Mouse (Mus musculus): ENCODE data around the gene Elovl4. TPM values are rescaled to one million over a fixed set of nuclear protein-coding genes. Genes with fewer than 3 reads are reported as not detected.

Gene Elovl4
- 10 to 100 TPM; 88.9 to 90.0 TPM for total RNA-seq (2021)
- long read RNA-seq, experiment 1, transcript Elovl4-201 (6 exons, 3,001 nt): major isoform, 110 of 126 reads
- long read RNA-seq, experiment 1, partial matches to known transcripts: 1 of 126 reads
- long read RNA-seq, experiment 1, other reads (novel, unspliced or antisense): 15 of 126 reads
- long read RNA-seq, experiment 2, transcript Elovl4-201 (6 exons, 3,001 nt): major isoform, 106 of 136 reads
- long read RNA-seq, experiment 2, partial matches to known transcripts: 3 of 136 reads
- long read RNA-seq, experiment 2, other reads (novel, unspliced or antisense): 27 of 136 reads

DNA sequence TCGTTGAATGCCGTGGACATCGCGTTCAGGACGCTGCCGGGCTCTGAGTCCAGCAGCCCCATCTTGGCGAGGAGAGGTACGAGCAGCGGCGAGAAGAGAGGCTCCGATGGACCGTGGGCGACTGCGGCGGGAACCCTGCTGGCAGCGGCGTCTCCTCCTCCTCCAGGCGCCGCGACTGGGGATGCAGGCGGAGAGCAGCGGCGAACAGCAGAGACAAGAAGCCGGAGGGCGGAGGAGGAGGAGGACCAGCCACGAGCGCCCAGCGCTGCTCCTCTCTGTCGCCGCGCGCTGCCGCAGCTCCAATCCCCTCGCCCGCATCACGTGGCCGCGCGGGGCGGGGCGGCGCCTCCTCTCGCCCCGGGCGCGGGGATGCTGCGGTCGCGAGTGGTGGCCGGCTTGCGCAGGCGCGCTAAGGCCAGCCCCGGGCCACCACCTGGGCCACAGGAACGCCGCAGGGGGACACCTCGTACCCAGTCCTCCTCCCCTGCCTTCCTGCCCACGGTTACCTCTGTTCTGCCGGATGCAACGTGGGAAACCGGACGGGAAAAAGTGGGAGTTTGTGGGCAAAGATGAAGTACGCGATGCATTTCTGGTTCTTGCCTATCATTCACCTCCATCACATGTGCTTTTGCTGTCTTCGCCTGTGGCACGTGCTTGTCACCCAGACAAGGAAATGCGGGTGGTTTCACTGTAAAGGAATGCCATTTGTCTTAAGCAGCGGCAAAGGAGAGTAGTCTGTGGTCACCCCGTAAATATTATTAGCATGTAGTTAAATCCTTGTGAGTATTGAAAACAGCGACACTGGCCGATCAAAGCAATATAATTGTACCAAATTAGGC is at the start of gene Elovl4:
TSS of gene Elovl4 (minus strand) at position 301 of the 839 bp plus-strand sequence.
- peak; percentile 81 to 85 for DNase-seq (ENCODE audit: low spot score in 2 of 2)

- no peak for DNase-seq (ENCODE audit: low spot score in 2 of 2)
Measured at GRCm38 (mm10) chr9:83852464-83852863, 46.4 kb upstream of the Elovl4 start.

GRCm38 (mm10) chr9:83834748-83835313 is 28.8 kb upstream of the Elovl4 start:
- DNase-seq (ENCODE audit: low spot score in 2 of 2): peak in 1 of 2 experiments; percentile 3

DNA sequence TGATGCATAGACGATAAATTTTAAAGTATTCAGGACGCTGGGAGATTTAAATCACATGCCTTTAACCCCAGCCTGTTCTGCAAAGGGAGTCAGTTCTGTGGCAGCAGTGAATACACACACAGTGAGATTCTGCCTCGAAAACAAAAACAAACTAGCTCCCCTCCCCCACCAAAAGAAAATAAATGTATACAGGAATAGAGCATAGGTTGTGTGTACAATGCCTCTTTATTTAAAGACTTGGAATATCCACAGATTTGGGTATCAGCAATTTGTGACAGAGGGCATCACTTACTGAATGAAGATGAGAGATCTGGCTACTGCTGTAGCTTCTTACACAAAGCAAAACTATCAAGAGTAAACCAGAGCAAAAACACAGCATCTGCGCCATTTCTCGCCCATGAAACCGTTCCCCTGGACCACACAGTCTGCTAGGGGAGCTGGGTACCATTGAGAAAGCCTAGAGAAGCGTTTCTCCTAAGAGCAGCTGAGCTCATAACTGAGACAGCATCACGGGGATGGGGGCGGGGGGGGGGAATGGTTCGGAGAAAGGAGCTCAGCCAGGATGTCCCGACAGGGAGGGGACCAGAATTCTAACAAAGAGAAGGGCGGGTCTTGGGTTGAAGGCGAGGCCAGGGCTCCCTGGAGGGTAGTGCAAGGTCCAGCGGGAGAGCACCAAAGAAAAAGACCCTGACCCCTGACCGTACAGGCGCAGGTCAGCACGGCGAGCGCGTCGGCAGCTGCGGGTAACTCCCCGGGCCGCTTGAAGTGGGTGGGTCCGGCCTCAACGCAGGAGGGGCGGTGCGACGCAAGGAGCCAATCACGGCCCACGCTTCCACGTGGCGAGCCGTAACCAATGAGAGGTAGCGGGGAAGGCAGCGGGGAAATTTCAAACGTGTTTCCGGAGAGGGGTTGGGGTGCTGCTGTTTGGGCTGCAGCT is 28.0 kb upstream of the Elovl4 start, which contains the start of gene Ttk:
TSS of gene Ttk (plus strand) at position 879 of the 937 bp plus-strand sequence.
- DNase-seq (ENCODE audit: low spot score in 2 of 2): peak; percentile 90 to 94

GRCm38 (mm10) chr9:83831152-83831551 is 25.1 kb upstream of the Elovl4 start:
- DNase-seq (ENCODE audit: low spot score in 2 of 2): no peak

DNA sequence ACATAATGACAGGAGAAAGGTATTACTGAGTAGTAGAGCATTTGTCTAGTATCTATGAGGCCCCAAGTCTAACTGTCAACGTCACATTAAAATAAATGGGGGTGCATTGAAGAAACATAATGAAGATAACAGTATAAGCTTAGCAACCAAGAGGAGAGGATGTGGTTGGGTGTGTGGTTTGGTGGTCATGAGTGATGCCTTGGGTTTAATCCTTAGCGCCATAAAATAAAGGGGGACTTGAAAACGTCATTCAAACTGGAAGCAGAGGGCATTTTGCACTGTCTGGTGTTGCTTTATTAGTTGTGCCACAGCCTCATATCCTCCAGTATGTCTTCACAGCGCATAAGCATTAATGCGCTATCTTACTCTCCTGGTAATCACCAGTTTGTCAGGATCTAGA is 23.8 kb upstream of the Elovl4 start:
- no peak for DNase-seq (ENCODE audit: low spot score in 2 of 2)

DNA sequence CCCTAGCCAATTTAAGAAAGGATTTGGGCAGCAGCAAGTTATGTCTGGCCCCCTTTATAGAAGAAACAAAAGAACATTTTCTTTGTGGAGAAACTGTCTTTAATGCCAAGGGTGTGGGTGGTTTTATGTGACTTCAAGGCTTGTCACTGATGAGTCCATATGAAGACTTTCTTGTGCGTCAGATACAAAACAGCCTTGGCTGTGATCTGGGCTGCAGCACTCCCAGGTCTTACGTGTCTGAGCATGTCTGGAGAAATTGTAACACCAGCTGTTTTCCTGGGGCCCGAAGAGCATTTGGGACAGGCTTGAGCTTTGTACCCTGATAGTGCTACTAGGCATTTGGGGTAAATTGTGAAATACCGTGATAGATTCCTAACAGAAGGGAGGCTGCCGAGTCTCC is 16.8 kb upstream of the Elovl4 start:
- DNase-seq (ENCODE audit: low spot score in 2 of 2): no peak

DNA sequence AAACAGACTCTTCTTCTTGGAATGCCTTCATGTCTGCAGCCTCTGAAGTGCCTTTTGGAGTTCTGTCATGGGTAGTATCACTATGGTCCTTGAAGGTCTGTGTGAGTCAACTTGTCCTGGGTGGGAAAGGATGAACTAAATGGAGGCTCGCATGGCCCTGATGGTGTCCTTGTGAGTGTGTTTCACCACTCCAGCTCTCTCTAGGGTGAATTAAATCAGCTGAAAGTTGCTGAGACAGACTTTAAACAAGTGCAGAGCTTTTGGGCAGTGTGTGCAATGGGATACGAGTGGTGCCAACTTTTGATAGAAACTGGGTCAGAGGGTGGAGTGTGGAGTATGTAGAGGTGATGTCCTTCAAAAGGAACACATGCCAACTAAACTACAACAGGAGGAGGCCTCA is 14.9 kb upstream of the Elovl4 start:
- DNase-seq (ENCODE audit: low spot score in 2 of 2): no peak

DNA sequence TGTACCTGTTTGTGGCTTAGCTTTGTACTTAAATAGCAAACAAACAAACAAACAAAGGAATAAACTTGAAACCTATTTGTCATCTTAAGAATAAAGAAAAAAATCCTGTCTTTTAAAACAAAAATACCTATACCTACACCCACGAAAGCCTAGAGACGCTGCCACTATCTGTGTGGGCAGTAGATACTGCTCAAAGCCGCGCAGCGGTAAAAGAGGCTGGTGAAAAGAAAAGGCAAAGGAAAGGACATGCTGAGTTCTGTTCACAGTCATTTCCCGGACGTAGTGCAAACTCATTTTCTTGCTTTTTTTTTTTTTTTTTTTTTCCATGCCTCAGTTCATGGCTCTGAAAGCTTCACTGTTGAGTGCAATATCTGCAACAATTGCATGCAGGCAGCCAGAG is 13.1 kb upstream of the Elovl4 start:
- DNase-seq (ENCODE audit: low spot score in 2 of 2): no peak

DNA sequence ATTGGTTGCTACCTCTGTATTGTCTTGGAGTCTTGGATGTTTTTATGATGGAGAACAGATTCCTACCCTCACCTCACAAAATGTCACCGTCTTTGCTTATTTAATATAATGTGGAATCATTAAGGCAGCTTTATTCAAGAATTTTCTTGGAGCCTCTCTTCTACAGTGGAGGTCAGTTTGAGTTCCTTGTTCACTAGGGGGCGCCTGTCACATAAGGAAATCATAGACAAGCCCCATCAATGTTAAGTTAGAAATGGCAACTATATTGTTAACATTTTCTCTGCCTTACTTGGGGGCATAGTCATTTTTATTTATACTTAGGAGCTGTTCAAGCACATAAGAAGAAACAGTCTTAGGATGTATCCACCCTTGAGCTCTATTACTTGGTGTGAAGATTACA is 1.5 kb upstream of the Elovl4 start:
- peak in 1 of 2 experiments; percentile 69 for DNase-seq (ENCODE audit: low spot score in 2 of 2)

DNA sequence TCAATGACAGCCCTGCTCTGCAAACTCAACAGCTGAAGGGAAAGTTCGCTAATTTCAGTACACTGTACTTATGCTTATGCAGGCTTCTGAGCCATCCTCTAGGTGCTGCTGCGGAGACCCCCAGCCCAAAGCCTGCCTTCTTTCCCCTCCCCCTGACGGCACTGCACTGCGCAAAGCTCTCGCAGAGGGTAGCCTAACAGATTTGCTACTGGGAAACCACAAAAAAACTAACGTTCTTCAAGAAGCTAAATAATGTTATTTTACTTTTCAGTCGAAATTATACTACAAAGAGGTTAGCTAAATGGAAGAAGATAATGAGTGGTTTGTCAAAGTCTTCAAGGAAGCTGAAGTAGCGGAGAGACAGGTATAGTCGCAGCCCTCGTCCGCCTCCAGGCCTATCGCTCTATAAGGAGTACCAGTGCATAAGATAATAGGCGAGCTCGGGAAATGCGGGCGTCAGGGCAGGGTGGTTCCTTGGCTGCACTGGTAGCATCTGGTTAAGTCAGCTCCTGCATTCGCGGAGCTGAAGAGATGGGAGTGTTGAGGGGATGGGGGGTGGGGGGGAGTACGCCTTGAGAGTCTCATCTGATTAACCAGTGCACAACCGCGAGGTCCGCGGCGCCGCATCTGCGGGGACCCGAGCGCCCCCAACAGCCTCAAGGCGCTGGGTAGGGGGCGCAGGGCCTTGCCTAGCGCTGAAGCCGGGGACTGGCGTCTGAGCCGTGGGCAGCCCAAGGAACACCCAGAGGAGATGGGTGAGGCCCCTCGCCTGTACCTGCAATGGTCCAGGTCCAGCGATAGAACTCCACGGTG is 707 bp downstream of the Elovl4 start:
- peak; percentile 31 to 33 for DNase-seq (ENCODE audit: low spot score in 2 of 2)

- no peak for DNase-seq (ENCODE audit: low spot score in 2 of 2)
Measured at GRCm38 (mm10) chr9:83804341-83804740, 1.7 kb downstream of the Elovl4 start.

- no peak for DNase-seq (ENCODE audit: low spot score in 2 of 2)
Measured at GRCm38 (mm10) chr9:83797898-83798297, 8.2 kb downstream of the Elovl4 start.

DNA sequence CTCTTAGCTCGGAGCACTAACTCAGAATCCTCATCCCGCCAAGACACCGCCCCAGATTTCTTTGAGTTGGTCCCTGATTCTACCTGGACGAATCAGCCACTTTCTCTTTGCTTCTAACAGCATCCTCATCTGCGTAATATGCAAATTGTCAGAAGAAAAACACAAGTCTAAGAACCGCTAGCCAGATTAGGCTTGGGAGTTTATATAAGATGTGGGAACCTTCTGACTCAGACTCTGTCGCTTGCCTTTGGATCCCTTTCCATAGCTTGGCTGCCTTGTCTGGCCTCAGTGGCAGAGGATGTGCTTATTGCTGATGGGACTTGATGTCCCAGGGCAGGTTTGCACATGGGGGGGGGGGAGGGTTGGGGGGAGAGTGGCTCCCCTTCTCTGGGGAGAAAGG is 9.2 kb downstream of the Elovl4 start:
- no peak for DNase-seq (ENCODE audit: low spot score in 2 of 2)

DNA sequence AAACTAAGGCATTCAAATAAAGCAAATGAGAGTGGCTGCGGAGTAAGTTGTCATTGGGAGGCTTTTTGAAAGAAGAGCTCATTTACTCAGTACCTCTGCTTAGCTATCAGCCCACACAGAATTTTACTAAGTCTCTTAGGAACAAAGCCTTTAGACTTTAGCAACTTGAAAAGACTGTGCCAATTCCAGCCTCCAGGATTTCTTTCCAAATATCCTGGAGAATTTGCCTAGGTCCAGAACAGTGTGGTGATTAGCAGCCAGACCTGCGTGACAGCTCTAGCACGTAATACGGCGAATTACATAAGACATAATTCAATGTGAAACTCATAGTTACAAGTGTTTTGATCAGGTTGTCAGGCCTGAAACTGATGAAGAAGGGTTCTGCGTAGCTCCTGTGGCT is 16.8 kb downstream of the Elovl4 start:
- no peak for DNase-seq (ENCODE audit: low spot score in 2 of 2)

DNA sequence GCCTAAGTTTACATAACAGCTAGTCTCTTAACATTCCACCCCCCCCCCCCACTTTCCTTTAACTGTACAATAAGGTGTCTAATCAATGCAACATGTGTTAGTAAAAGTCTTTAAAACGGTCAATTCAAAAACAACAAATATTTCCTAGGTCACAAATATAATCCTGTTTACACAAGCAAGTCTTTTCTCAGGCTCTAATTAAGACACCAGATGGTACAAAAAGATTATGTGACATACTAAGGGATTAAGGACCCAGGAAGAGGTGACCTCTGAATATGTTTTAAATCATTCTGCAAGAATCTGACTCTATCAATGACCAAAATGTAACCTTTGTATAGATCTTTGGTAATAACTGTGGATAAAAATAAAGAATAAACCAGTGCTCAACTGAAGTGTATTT is 20.6 kb downstream of the Elovl4 start:
- DNase-seq (ENCODE audit: low spot score in 2 of 2): no peak

GRCm38 (mm10) chr9:83778317-83778960 is 27.6 kb downstream of the Elovl4 start:
- DNase-seq (ENCODE audit: low spot score in 2 of 2): no peak

- DNase-seq (ENCODE audit: low spot score in 2 of 2): no peak
Measured at GRCm38 (mm10) chr9:83761318-83761717, 44.8 kb downstream of the Elovl4 start.

DNA sequence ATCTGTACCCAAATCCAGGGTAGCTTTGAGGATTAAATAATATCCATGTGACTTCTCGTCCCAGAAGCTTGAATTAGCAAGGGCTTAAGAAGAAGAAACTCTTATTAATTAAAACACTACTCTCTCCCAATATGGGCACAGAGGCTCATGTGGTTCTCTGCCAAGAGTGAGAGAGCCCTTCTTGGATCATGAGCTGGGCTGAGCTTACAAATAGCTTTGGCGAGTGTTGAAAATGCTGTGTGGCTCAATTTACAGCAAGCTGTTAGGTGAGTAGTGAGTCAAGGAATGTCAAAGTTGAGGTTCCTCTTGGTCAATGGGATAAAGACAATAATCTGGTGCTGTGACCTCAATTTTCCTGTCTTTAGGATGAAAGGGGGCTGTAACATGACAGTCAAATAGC is 74.2 kb downstream of the Elovl4 start:
- no peak for DNase-seq (ENCODE audit: low spot score in 2 of 2)

DNA sequence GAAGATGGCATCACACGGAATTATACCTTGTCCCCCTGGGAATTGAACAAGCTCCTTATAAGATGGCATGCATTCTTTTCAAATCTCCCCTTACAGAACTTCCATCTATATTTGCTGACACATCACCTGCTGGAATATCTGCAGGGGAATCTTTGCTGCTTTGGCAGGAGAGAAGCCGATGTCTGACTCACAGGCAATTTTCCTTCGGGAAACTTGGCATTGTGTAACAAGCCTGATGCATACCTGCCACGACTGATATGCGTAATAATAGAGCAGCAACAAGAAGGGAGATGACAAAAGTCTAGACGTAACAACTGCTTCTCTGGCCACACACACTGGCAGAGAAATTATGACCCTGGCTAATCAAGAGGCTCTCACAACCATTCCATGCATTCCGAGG is 75.2 kb downstream of the Elovl4 start:
- DNase-seq (ENCODE audit: low spot score in 2 of 2): no peak
